Mouse (Mus musculus) midbrain, embryonic 12.5 days (tissue): Measurements from ENCODE around the gene Med20. TPM values are rescaled to one million over a fixed set of nuclear protein-coding genes. Genes with fewer than 3 reads are reported as not detected.
"Not testable (repeated sequence)": the region's sequence is repeated elsewhere in the genome, so short reads cannot be mapped to it uniquely, and the experiment has no call there.

Experiments
- ATAC-seq: fragments of 200-750 bp; cut with Nextera tagmentation; 2 replicates; pipeline ENCODE4 v1.8.0; 2017; ENCODE audit warnings: low read depth, moderate TSS enrichment, moderate library complexity; ENCODE audit not compliant: low FRiP score
- H3K27ac ChIP-seq: fragments of 300-500 bp; sonication (generic); replicated peaks from 2 replicates; pipeline ENCODE4 v1.5.1; 2016; ENCODE audit warnings: mild to moderate bottlenecking
- H3K27me3 ChIP-seq: fragments of 300-500 bp; sonication (generic); 2 replicates; pipeline ENCODE4 v1.6.1; 2016; ENCODE audit warnings: mild to moderate bottlenecking
- H3K36me3 ChIP-seq: fragments of 300-500 bp; sonication (generic); 2 replicates; pipeline ENCODE4 v1.6.1; 2016
- H3K4me1 ChIP-seq: fragments of 300-500 bp; sonication (generic); 2 replicates; pipeline ENCODE4 v1.6.1; 2016
- H3K4me2 ChIP-seq: fragments of 300-500 bp; sonication (generic); replicated peaks from 2 replicates; pipeline ENCODE4 v1.6.1; 2016; ENCODE audit warnings: mild to moderate bottlenecking, moderate library complexity
- H3K4me3 ChIP-seq: fragments of 300-500 bp; sonication (generic); 2 replicates; pipeline ENCODE4 v1.5.1; 2016; ENCODE audit warnings: mild to moderate bottlenecking
- H3K9ac ChIP-seq: fragments of 300-500 bp; sonication (generic); replicated peaks from 2 replicates; pipeline ENCODE4 v1.6.1; 2016; ENCODE audit warnings: mild to moderate bottlenecking, moderate library complexity
- H3K9me3 ChIP-seq: fragments of 300-500 bp; sonication (generic); 2 replicates; pipeline ENCODE4 v1.6.1; 2016; ENCODE audit warnings: mild to moderate bottlenecking
- WGBS: fragments of 180-500 bp; shearing (Covaris S2); methylation state at CpG from one replicate; pipeline ENCODE4 v1.1.7; 2016; 5-methylcytosine and 5-hydroxymethylcytosine counted together
- polyA plus RNA-seq: library from polyadenylated mRNA; unstranded; fragments of >200 nt; fragmentation: Nextera tagmentation; extraction: Ambion mirVana; gene quantifications from 2 replicates; pipeline ENCODE4 v1.2.1, GENCODE M21; 2016

Med20 gene
- polyA plus RNA-seq, 1 experiment from 2014 or later = 41.0 TPM

GRCm38 (mm10) chr17:47597838-47598579 is 13.4 kb upstream of the Med20 start:
- Histone ChIP-seq H3K27me3 (no peaks in the 10 kb centered on the region), H3K4me2 (peak overlapping the region; percentile 95; the same call in 1 of the 2 replicates), H3K4me3 (no peak overlapping the region), H3K4me1 (peaks cover 46% of the 10 kb centered on the region), H3K9ac (peak overlapping the region; percentile 20; the same call in 1 of the 2 replicates), H3K27ac (peak overlapping the region; percentile 54; the same call in 1 of the 2 replicates), H3K9me3 (no peaks in the 10 kb centered on the region), H3K36me3 (peaks cover 48% of the 10 kb centered on the region)
- ATAC-seq = 0 out of 2 replicates have a peak, but pooled peaks have one; percentile 3
- WGBS = 22% methylated on average over 10 of the region's 10 CpGs

GRCm38 (mm10) chr17:47598580-47599304 is 12.6 kb upstream of the Med20 start:
- not testable (repeated sequence) for ATAC-seq, H3K27me3 ChIP-seq, H3K9me3 ChIP-seq, H3K4me3 ChIP-seq, H3K4me2 ChIP-seq
- peaks cover 51% of the 10 kb centered on the region for H3K36me3 ChIP-seq
- 0 out of 2 replicates have a peak overlapping the region, but pooled peaks have one; percentile 20 for H3K9ac ChIP-seq
- 87% methylated on average over 10 of the region's 10 CpGs for WGBS
- 0 out of 2 replicates have a peak overlapping the region, but pooled peaks have one; percentile 30 for H3K27ac ChIP-seq
- peaks cover 44% of the 10 kb centered on the region for H3K4me1 ChIP-seq

GRCm38 (mm10) chr17:47599511-47600297 is 11.7 kb upstream of the Med20 start:
- WGBS = 74% methylated on average over 11 of the region's 11 CpGs
- Histone ChIP-seq H3K4me1 (peaks cover 34% of the 10 kb centered on the region), H3K9me3 (no peaks in the 10 kb centered on the region), H3K27me3 (no peaks in the 10 kb centered on the region), H3K36me3 (peaks cover 61% of the 10 kb centered on the region), H3K4me3 (no peak overlapping the region), H3K9ac (no peak overlapping the region), H3K4me2 (no peak overlapping the region), H3K27ac (no peak overlapping the region)
- no peak for ATAC-seq

GRCm38 (mm10) chr17:47600601-47601388 is 10.6 kb upstream of the Med20 start:
- 90% methylated on average over 13 of the region's 13 CpGs for WGBS
- Histone ChIP-seq H3K4me2 (no peak overlapping the region), H3K36me3 (peaks cover 72% of the 10 kb centered on the region), H3K9me3 (no peaks in the 10 kb centered on the region), H3K4me1 (peaks cover 24% of the 10 kb centered on the region), H3K27ac (no peak overlapping the region), H3K4me3 (no peak overlapping the region), H3K27me3 (no peaks in the 10 kb centered on the region), H3K9ac (no peak overlapping the region)
- ATAC-seq = no peak

- H3K27me3 ChIP-seq = no peaks in the 10 kb centered on the region
- H3K9me3 ChIP-seq = no peaks in the 10 kb centered on the region
- 90% methylated on average over 10 of the region's 10 CpGs for WGBS
- no peak overlapping the region for H3K27ac ChIP-seq
- no peak overlapping the region for H3K4me2 ChIP-seq
- ATAC-seq = no peak
- H3K9ac ChIP-seq = no peak overlapping the region
- H3K36me3 ChIP-seq = peaks cover 73% of the 10 kb centered on the region
- H3K4me1 ChIP-seq = peaks cover 18% of the 10 kb centered on the region
- H3K4me3 ChIP-seq = no peak overlapping the region
These were observed 10.0 kb upstream of the Med20 start for GRCm38 (mm10) chr17:47601389-47601755.

GRCm38 (mm10) chr17:47602289-47602688 is 9.1 kb upstream of the Med20 start:
- no peaks in the 10 kb centered on the region for H3K9me3 ChIP-seq
- H3K4me2 ChIP-seq = no peak overlapping the region
- peaks cover 81% of the 10 kb centered on the region for H3K36me3 ChIP-seq
- ATAC-seq = no peak
- no peaks in the 10 kb centered on the region for H3K27me3 ChIP-seq
- H3K4me3 ChIP-seq = no peak overlapping the region
- no peak overlapping the region for H3K9ac ChIP-seq
- no peak overlapping the region for H3K27ac ChIP-seq
- 92% methylated on average over 11 of the region's 11 CpGs for WGBS
- peaks cover 9% of the 10 kb centered on the region for H3K4me1 ChIP-seq

GRCm38 (mm10) chr17:47606220-47606619 is 5.2 kb upstream of the Med20 start:
- WGBS = 75% methylated on average over 5 of the region's 5 CpGs
- Histone ChIP-seq H3K4me2 (no peak overlapping the region), H3K27me3 (no peaks in the 10 kb centered on the region), H3K27ac (no peak overlapping the region), H3K9me3 (no peaks in the 10 kb centered on the region), H3K36me3 (peaks cover 65% of the 10 kb centered on the region), H3K9ac (no peak overlapping the region), H3K4me3 (no peak overlapping the region), H3K4me1 (peaks cover 12% of the 10 kb centered on the region)
- ATAC-seq = no peak

- Histone ChIP-seq H3K4me3 (no peak overlapping the region), H3K9ac (no peak overlapping the region), H3K36me3 (peaks cover 47% of the 10 kb centered on the region), H3K9me3 (no peaks in the 10 kb centered on the region), H3K27me3 (no peaks in the 10 kb centered on the region), H3K27ac (no peak overlapping the region), H3K4me1 (peaks cover 27% of the 10 kb centered on the region), H3K4me2 (no peak overlapping the region)
- ATAC-seq = no peak
- 95% methylated on average over 4 of the region's 4 CpGs for WGBS
These were observed 2.2 kb upstream of the Med20 start for GRCm38 (mm10) chr17:47609182-47609581.

GRCm38 (mm10) chr17:47611661-47611982 is 240 bp downstream of the Med20 start:
- Histone ChIP-seq H3K9me3 (no peaks in the 10 kb centered on the region), H3K27ac (no peak overlapping the region), H3K4me1 (peaks cover 27% of the 10 kb centered on the region), H3K9ac (peak overlapping the region; percentile 75), H3K4me2 (peak overlapping the region; percentile 90), H3K4me3 (peak overlapping the region; percentile 76), H3K36me3 (peaks cover 40% of the 10 kb centered on the region), H3K27me3 (no peaks in the 10 kb centered on the region)
- WGBS = under 1% methylated on average over 13 of the region's 13 CpGs
- ATAC-seq = no peak

GRCm38 (mm10) chr17:47614018-47614417 is 2.6 kb downstream of the Med20 start:
- 95% methylated on average over 1 of the region's 1 CpGs for WGBS
- no peak overlapping the region for H3K9ac ChIP-seq
- no peaks in the 10 kb centered on the region for H3K9me3 ChIP-seq
- peaks cover 38% of the 10 kb centered on the region for H3K36me3 ChIP-seq
- no peak overlapping the region for H3K4me2 ChIP-seq
- H3K27ac ChIP-seq = no peak overlapping the region
- H3K27me3 ChIP-seq = no peaks in the 10 kb centered on the region
- no peak for ATAC-seq
- peaks cover 27% of the 10 kb centered on the region for H3K4me1 ChIP-seq
- no peak overlapping the region for H3K4me3 ChIP-seq

- Histone ChIP-seq H3K4me1 (peaks cover 15% of the 10 kb centered on the region), H3K9me3 (no peaks in the 10 kb centered on the region), H3K4me3 (no peak overlapping the region), H3K9ac (no peak overlapping the region), H3K36me3 (peaks cover 48% of the 10 kb centered on the region), H3K27me3 (no peaks in the 10 kb centered on the region), H3K4me2 (no peak overlapping the region), H3K27ac (no peak overlapping the region)
- 97% methylated on average over 8 of the region's 8 CpGs for WGBS
- ATAC-seq = no peak
These were observed 4.7 kb downstream of the Med20 start for GRCm38 (mm10) chr17:47616119-47616518.
